Mouse (Mus musculus) fat pad, adult 2 months (tissue): ENCODE measurements at regions not wholly inside any gene's neighbourhood (a gene's known extent, or its start where the extent isn't known, plus 50 kb on each side); places are given as distances from the start of the nearest gene placed in this dataset.

Experiments used
- DNase-seq: peaks from one replicate; pipeline ENCODE4 v3.0.0-alpha.2; 2011; ENCODE audit warnings: low read depth, low spot score; ENCODE audit errors: extremely low read depth

DNA sequence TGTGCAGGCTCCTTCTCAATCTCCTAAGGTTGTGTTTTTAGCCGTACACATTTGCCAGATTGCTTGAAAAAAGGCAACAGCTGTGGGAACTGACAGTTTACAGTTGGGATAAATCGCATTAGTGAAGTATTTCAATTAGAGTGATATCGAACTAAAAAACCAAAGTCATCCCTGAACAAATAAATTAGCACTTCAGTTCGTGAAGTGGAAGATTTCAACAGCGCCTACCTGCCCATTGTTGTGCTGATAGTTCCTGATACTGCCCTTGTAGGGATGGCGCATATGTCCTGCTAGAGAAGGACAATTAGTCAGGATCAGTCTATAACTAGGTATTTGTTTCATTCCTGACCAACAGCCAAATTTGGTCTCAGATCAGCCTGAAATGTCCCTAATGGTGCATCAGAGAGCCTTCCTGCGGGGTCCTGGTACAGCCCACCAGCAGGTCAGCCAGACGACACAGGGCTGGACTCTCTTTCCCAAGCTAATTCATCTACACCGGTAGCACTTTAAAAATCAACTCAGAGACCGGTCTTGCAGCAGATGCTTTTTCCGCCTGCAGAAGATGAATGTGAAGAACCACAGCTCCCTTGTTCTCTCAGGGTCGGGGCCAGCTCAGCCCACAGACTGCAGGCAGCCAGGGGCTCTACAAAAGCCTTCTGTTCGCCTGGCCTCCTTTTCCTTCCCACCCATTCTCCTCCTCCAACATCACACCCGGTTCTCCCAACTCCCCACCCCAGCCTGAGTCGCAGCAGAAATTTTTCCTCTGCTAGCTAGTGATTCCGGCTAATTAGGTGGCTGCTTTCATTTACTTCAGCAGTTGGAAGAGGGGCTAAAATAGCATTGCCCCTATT, 146.1 kb downstream of the Psat1 start:
- DNase-seq: no peak

DNA sequence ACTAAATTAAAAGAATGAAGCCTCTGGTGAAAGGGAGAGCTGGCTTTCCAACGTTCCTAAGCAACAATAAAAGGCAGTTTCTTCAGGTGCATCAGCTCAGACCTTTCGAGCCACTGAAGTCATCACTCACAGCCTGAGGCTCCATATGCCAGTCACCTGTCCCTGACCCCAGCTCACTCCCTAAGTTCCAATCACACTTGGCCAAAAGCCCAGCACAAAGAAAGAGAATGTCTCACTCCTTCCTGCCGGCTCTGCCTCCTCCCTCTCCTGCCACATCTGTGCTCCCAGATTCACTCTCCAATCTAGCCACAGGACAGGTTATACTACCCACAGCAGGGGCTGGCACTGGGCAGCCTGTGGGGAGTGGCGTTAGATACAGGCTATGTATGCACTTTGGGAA, 150.7 kb downstream of the Psat1 start:
- no peak for DNase-seq

DNA sequence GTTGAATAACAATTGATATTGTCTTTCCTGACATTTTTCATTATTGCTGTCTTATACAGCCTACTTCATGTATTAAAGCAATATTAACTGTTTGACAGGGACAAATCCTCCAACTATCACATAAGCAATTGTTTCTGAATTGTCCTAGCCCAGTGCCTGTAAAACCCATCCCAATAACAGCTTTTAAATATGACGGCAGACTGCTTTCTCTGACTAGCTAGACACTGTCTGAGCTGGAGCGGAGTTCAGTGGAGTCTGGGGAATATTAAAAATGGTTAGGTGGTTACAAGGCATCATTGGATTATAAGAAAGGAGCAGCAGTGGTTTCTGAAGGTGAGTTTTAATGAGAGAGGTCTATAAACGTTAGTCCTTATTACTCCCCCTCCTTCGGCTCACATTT, 155.2 kb downstream of the Psat1 start:
- DNase-seq: no peak

DNA sequence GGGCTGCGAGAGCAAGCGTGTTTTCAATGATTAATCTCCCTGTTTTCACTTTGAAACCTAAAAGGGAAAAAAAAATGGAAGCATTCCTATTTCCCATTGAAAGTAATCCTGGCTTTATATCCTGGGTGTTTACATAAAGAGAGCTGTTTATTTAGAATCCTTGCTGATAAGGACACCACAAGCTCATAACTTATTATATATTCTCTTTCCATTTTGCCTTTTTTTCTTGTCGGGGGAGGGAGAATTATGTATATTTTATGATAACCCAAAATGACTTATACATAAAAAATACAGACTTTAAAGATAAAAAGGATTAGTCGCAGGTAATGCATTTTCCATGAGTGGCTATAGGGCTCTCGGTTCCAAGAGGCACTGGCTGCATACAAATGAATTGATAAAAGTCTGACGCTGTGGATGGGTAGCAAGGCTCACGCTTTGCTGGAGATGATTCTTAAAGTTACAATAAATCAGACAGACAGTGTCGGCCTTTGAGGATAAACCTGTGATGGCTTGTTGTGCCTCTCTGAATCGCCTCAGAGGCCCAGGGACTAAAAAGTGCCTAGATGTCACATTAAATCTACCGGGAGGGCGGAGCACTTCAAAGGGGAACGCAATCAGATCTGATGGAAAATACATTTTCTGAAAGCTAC, 155.7 kb downstream of the Psat1 start:
- no peak for DNase-seq

DNA sequence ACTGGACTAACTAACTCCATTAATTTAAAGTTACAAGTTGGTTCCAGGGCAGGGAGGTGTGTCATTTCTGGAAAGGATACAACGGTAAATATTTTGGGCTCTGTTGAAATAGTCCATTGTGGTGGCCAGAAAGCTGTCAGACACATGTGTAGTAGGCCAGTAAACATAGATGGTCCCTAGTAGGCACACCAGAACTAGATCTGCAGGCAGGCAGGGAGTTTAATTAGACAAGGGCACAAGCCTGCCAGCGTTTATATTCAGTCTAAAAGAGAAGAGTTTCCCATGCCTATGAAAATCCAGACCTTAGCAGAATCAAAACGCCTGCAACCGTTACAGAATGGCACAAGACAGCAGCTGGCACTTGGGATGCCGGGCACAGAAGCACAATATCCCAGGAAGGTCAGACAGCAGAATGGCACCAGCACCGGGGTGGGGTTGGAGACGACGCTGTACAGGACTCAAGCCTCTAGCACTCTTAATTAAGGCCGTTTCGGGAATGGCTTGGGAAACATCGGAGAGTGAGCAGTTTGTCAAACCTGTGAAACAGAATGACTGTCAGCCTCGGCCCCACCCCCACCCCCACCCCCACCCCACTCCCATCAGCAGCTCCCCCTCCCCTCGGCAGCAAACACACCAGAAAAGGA, 156.4 kb downstream of the Psat1 start:
- no peak for DNase-seq

DNA sequence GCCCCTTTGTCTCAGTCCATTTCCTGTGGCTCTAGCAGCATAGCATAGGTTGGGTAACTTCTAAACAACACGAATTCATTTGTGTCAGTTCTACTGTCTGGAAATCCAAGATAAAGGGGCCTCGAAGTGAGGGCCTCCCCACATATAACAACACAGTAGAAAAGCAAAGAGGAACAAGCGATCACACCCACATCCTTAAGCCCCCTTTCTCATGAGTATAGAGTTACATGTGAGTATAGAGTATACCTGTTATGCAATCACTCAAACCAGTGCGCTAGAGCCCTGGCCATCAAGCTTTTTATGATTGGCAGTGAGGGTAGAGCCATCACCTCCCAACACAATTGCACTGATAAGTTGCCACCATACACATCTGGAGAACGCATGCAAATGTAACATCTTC, 157.4 kb downstream of the Psat1 start:
- DNase-seq: no peak

DNA sequence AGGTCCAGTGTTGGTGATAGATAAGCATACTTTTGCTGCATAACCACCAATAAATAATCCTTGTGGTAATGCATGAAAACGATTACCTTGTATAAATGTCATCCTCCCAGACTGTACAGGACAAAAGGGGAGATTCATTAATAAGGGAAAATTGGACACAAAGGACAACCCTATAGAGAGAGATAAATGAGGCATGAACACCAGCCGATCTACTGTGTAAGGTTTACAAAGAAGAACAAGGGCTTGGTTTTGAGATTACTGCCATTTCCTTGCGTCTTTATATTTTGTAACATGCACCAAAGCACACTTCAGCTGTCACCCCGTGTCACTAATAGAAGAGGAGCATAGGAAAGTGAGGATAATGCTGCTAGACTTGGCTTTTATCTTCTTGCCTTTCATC, 162.5 kb downstream of the Psat1 start:
- no peak for DNase-seq

DNA sequence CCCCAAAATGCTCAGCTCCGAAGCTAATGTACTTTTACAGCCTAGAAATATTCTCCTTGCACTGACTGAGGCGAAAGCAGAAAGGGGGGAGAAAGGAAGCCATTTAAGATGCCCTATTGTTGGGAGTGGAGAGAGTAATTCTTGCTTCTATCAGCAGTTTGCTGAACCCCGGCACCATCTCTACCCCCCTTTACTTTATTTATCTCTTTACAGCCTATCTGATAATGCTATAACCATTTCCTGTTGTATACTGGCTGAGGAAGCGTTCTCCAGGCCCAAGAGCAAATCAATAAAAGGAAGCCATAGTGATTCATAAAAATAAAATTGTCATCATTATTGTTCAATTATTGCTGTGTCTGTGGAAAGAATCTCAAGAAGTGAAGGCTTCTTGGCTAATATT, 177.5 kb downstream of the Psat1 start:
- no peak for DNase-seq

DNA sequence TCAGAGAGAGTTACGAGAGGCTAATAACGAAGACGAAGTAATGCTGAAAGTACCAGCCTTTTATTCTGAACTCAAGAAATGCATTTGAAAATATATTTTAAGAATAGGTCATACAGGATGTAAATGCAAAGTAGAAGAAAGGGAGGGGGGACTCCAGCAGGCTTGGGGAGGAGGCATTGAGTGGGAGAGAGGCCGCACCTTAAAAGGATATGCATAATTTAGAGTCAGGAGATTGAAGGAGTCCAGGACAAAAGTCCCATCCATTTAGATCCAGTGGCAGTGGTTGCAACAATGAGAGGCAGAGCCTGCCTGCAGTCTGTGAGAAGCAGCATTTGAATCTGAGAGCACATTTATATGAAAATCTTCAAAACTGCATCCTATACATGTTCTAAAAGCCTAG, 186.1 kb downstream of the Psat1 start:
- no peak for DNase-seq

DNA sequence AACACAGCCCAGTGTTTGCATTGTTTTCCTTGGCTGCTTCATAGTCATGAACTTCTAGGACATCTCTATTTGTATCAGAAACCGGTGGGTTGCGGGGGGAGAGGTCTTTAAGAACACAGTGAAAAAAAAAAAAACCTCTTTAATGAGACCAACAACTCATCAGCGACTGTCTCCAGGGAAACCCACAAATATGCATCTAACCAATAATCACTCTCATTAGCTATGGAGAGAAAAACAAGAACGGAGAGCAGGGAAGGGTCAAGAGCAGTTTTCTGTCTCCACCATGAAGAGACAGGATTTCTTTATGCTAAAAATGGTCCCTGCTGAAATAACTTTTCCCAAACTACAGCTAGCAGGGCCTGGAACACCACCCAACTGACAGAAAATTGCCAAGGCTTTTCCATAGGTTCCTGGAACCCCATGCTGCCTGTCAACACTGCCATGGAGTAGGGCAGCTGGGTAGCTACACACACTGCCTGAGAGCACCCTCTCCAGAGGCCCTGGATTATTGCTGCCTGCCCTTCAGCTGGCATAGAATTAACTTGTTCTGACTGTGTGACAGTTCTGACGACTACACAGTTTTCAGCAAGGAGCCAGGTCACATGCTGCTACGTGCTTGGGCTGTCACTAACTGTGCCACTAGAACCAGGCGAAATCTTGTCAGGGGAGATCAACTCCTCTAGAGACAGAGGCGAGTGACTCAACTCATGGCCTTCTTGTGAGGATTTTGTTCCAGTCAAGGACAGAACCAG, 201.9 kb downstream of the Psat1 start:
- DNase-seq: no peak

DNA sequence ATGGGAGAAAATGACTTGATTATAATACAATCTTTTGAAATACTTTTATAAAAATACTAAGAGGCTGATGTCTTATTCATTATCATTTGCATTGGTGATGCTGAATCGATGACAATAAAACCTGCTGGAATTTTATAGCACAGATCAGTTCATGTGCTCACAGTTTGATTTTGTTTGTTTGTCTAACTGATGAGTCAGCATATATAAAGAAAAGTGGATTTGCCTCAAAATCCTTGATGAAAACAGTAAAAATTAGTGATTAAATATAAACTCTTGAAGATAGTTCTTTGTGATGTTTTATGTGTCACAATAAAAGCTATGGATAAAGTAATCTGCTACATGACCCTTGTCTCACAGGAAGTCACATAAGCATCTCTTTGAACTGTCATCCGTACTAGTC, 210.9 kb downstream of the Psat1 start:
- no peak for DNase-seq

DNA sequence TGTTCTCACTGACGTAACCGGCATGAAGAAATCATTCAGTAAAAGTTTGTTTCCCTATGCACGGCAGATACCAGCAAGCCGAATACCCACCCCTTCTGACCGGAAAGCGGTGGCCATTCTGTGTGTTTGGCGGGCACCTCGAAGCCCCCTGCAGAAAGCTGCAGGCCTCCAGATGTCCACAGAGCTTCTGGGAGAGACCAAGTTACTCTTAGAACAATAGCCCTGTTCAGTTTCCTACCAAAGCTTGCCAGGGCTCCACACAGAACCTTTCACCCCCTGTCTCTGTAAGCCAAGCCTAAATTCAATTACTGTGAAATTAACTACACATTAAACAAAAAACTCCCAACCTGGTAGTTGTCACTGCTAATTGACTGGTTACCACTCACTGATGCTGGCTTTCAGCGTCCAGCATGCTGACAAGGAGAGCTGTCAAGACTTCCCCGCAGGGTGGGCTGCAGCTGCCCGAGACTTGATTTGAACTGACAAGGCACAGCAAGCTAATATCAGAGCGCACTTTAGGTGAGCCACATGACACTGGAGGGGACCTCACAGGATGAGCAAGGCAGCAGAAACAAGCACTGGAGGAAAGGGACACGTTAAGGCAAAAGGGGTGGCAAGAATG, 220.2 kb downstream of the Psat1 start:
- no peak for DNase-seq

DNA sequence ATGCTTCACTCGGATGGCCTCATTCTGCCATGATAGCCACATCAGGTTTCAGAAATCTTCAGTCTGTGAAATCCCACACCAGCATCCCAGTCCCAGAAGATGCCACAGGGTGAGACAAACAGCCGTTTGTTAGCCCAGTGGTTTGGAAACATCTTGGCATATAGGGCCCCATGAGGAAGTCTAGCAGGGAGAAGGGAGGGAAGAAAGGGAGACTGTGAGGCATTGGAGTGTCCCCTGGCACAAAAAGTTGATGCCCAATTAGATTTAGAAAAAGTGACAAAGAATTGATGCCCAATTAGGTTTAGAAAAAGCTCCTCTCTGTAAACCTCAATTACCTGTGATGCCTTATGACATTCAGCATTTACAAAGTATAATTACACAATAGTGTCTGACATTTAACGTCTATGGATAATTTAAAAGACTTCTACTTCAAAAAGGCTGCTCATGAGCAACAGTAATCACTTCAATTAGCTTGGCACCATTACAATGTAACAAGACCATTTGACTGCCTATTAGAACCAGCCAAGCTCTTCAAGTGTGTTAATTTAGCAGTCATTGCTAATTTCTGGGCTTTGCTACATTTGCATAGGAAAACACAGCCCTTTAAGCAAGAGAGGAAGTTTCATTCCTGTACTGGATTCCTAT, 254.6 kb downstream of the Psat1 start:
- no peak for DNase-seq

DNA sequence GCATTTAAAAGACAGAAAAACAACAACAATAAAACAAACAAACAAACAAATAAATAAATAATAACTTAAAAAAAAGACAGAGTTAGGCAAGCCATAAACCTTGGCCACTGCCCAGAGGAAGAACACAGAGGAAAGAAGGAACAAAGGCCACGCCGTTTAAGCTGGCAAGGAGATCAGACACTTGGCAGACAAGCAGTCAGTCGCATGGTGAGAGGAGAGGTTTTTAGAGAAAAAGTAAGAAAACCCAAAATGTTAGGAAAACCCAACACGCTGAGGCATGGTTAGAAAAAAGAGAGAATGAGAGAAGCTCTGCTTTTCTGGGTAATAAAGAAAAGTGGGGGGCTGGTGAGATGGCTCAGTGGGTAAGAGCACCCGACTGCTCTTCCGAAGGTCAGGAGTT, 277.1 kb downstream of the Psat1 start:
- DNase-seq: no peak

DNA sequence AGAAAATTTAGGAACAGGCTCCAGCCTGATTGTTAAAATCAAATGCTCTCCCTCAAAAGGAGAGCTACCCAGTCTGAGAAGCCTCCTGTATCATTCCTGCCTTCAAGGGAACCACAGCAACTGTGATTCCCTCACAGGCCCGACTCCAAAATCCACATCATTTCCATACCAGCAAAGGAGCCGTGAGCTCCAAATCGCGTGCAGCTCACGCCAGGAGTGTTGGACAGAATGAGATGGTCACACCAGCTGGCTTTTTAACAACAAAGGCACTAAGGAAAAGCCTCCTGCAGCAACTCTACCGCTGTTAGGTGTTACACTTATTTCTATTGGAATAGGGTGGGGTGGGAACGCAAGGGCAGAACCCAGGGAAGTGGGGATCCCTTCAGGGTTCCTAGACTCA, 277.6 kb downstream of the Psat1 start:
- no peak for DNase-seq

DNA sequence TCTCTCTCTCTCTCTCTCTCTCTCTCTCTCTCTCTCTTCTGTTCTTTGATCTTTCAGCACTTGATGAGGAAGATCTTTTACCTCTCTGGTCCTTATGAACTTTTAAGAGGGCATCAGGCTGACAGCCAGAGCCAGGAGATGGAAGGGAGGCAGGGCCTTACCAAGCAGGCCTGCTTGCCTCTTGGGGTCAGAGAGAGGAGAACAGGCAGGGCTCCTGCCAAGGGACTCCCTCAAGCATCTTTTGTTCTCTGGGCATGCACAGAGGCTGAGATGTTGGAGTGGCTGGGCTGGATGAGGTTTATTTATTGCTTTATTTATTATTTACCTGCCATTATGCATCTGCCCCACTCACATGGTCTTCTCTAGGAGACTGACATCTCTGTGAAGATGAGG, 278.5 kb downstream of the Psat1 start:
- DNase-seq: no peak

DNA sequence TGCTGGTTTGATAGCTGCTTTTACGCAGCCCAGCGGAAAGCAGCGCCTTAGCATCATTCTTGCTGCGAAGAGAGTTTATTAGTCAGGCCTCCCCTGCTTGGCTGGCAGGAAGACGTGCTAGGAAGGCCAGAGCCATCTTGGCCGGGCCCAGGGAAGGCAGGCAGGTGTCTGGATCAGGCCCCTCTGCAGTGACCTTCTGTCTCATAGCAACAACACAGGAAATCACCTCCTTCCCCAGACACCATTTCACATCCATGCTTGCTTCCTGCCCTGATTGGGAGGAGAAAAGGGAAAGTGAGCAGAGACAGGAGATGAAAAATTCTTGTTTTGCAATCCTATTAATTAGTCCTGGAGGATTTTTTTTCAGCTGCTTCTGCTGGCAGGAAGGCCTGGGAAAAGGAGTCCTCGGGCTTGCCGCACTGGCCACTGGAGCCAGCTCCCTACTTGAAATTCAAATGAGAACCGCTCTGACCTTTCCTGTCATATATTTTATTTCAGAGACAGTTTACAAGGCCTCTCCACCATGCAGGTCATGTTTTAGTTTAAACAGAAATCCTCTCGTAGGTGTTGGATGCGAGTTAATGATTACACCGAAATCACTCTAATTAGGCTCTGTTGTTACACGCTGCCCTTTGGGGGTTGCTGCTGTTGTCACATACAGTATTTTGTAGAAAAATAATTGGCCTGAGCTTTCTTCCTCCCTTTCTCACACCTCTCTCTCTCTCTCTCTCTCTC, 279.1 kb downstream of the Psat1 start:
- DNase-seq: no peak

DNA sequence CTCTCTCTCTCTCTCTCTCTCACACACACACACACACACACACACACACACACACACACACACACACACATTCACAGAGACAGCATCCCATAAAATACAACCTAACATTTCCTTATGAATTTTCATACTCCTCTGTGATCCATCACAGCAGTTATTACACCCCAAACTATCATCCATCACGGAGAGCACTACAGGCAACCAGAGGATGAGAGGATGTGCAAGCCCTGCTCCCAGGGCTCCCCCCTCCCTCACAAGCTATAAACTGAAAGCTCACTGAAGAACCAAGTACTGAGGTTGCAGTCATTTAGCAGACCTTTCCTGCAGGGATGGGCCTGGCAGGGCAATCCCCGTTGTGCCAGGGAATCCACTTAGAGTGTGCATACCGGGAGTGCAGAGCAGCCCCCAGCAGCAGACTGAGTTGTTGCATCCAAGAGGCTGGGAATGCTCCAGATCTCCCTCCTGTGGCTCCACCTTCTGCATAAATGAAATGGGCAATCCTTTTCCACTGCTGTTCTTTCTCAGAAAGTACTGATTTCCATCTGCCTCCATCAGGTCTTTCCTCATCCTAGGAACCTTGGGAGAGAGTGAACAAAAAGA, 283.4 kb downstream of the Psat1 start:
- no peak for DNase-seq

DNA sequence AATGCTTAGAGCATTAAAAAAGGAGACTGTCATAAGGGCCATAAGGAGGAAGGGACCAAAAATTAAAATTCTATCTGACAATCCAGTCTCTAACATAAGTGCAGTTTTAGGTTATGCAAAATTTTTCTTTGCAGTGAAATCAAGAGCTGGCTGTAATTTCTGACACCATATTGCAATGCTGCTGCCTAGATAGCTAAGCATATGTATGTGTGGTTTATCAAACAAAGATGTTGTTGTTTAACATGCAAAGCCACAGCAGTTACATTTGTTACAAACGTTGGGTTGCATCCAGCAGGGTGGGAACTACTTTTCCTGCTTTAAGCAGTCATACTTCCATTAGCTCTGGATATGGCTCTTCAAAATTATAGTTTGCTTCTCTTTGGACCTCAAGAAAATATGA, 288.5 kb downstream of the Psat1 start:
- DNase-seq: no peak

DNA sequence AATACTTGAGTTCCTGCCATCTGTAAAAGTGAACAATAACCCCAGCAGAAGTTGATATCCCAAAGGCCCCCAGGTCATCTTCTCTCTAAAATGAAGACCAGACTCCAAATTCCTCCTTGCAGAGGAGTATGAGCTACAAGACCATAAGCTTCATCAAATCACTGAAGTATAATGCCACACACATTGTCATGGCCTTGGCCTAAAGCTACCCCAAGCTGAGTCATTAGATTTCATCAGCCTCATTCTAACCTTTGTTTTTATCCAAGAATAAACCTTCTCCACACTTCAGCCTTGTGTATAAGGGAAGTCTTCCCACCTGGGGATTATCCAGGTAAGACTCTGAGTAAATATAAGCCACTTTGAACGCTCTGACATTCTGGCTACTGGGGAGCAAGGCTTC, 289.3 kb downstream of the Psat1 start:
- DNase-seq: no peak
